Mouse (Mus musculus): Measurements from ENCODE around the gene Spock2.

DNA sequence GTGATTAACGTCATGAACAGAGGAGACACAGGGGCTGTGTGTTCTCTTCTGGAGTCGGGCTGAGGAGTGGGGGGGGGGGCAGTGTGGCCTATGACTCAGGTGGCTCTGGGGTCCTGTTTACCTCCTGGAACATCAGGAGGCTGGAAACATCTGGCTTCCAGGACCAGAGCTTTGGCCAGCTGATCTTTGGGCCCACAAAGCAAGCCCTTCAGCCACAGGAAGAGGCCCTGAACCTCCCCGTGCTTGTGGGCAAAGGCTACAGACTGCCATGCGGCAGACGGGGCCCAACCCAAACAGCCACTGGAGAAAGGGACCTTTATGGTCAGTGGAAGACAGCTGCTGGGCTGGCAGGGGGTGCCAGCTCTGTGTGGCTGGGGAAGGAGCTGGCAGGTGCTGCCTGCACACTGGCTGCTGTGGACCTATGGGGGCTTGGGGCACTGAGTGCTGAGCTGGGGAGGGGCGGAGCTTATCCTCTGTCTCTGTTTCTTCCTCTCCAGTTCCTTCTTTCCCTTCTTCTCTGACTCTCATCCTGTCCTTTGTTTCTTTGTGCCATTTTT, 45.2 kb downstream of the Spock2 start:
- TF ChIP-seq POLR2A (IDR thresholded peaks at IDR 0.05; ENCODE audit: borderline replicate concordance, low read depth, low read length) (no peak), CTCF (IDR thresholded peaks at IDR 0.05; ENCODE audit: low read depth, low read length) (no peak)

Data from bone marrow macrophage, adult 2 months (primary cell).